In genomic region chr2:102146386-102146785, GRCm38 (mm10) we compare ENCODE assay signal across 21 mouse cellular contexts. TPM values are rescaled to one million over a fixed set of nuclear protein-coding genes. Genes with fewer than 3 reads are reported as not detected.
A peak's percentile ranks its signal among the peaks of the same experiment; 100 is the strongest.
DNase-seq lines count a peak whose midpoint lies in the region; ATAC-seq and TF ChIP-seq lines count a peak whose summit lies in the region.
"Had no signal": no experiment of that assay in that cellular context is flagged by ENCODE, and none has a peak within 500 bp of the region (broad histone marks: within the 10 kb centered on the region; RNA-seq: fewer than 3 reads in every experiment).

No protein-coding gene starts in this region.

- no peaks in the 10 kb centered on the region for H3K36me3 ChIP-seq in liver, embryonic 16.5 days (ENCODE audit: control insufficient read depth, insufficient read depth)
- H3K36me3 ChIP-seq: forebrain, embryonic 12.5 days; limb, embryonic 13.5 days; neural tube, embryonic 15.5 days had no signal

- no peak for TF ChIP-seq POLR2A in bone marrow, adult 2 months (IDR thresholded peaks at IDR 0.05; ENCODE audit: borderline replicate concordance, control insufficient read depth, low read depth, low read length)

- WGBS in liver, embryonic 16.5 days (ENCODE audit: insufficient replicate concordance), result 54% methylated on average over 8 of the region's 8 CpGs
- 25% methylated on average over 8 of the region's 8 CpGs for WGBS in bone marrow, adult 2 months

- H3K9me3 ChIP-seq in liver, embryonic 16.5 days (replicated peaks; ENCODE audit: control insufficient read depth, low read length), result no peaks in the 10 kb centered on the region
- H3K9me3 ChIP-seq: forebrain, embryonic 12.5 days; limb, embryonic 13.5 days; neural tube, embryonic 15.5 days had no signal

- no peak overlapping the region for H3K4me2 ChIP-seq in liver, embryonic 16.5 days (ENCODE audit: low read depth, low read length)
- H3K4me2 ChIP-seq: forebrain, embryonic 12.5 days; limb, embryonic 13.5 days; lung, embryonic 14.5 days; midbrain, embryonic 11.5 days; neural tube, embryonic 15.5 days had no signal

- no peak for DNase-seq in liver
- no peak for DNase-seq in kidney, postnatal 14 days
- DNase-seq in layer of hippocampus, adult 11-12 months (ENCODE audit: low spot score), result no peak
- DNase-seq: adrenal gland, adult 2 months; cerebellum, adult 11 months; cerebellum, postnatal 25 days; gastrocnemius, postnatal 10 days; heart, adult 2 months; kidney, postnatal 25 days; layer of hippocampus, adult 9-11 months; lung, embryonic 14.5 days; thymus, adult 18-20 months had no signal

- H3K27ac ChIP-seq in liver, embryonic 16.5 days (ENCODE audit: low read length), result no peak overlapping the region
- H3K27ac ChIP-seq in bone marrow, adult 2 months (ENCODE audit: control insufficient read depth, insufficient read depth, low read depth, low read length, poor library complexity), result peak overlapping the region; percentile 20; the same call in 1 of the 2 replicates
- H3K27ac ChIP-seq: forebrain, embryonic 12.5 days; heart, adult 2 months; limb, embryonic 13.5 days had no signal

- H3K4me1 ChIP-seq in liver, embryonic 16.5 days (ENCODE audit: control insufficient read depth, low read depth, low read length), result no peaks in the 10 kb centered on the region; the same call in 1 of the 2 replicates
- H3K4me1 ChIP-seq in bone marrow, adult 2 months (ENCODE audit: control insufficient read depth, insufficient read depth, low read length), result peaks cover 7% of the 10 kb centered on the region

- ATAC-seq in liver, embryonic 16.5 days (ENCODE audit: low read depth), result no peak
- peak; percentile 92 for ATAC-seq in common myeloid progenitor, adult 5-6 weeks (replicated peaks; ENCODE audit: low read depth, poor library complexity, severe bottlenecking)
- peak; percentile 59; the same call in 1 of the 2 replicates for ATAC-seq in megakaryocyte-erythroid progenitor cell, adult 5-6 weeks (replicated peaks; ENCODE audit: low FRiP score, low TSS enrichment, poor library complexity, severe bottlenecking)
- ATAC-seq: intestine, postnatal 0 days had no signal

- peak overlapping the region; percentile 9; the same call in 1 of the 2 replicates for H3K4me3 ChIP-seq in liver, embryonic 16.5 days (ENCODE audit: low read depth, low read length)
- H3K4me3 ChIP-seq in bone marrow, adult 2 months (replicated peaks; ENCODE audit: control insufficient read depth, low read depth, low read length), result peak overlapping the region; percentile 51
- H3K4me3 ChIP-seq: forebrain, embryonic 12.5 days; heart, adult 2 months; limb, embryonic 13.5 days; neural tube, embryonic 15.5 days had no signal

- TF ChIP-seq CTCF in bone marrow, adult 2 months (IDR thresholded peaks at IDR 0.05; ENCODE audit: control insufficient read depth, insufficient read depth, low read length), result no peak

- no peaks in the 10 kb centered on the region for H3K27me3 ChIP-seq in liver, embryonic 16.5 days (ENCODE audit: control insufficient read depth, insufficient read depth, low read depth, low read length)
- H3K27me3 ChIP-seq: forebrain, embryonic 12.5 days; limb, embryonic 13.5 days; neural tube, embryonic 15.5 days had no signal

- no peak overlapping the region for H3K9ac ChIP-seq in liver, embryonic 16.5 days (ENCODE audit: low read depth, low read length)
- H3K9ac ChIP-seq: forebrain, embryonic 12.5 days; limb, embryonic 13.5 days; lung, embryonic 14.5 days; neural tube, embryonic 15.5 days had no signal

RNA-seq across cellular contexts. Expression of gene Ldlrad3, which starts 39.8 kb away (rescaled TPM):
- 7.1 and 7.2 TPM in 2 replicates for polyA plus RNA-seq in liver, embryonic 16.5 days (2015; fragmentation: Nextera tagmentation; extraction: Ambion mirVana)
- 1.1 and 3.7 TPM in 2 replicates for polyA plus RNA-seq in bone marrow, adult 2 months (2011; ENCODE audit: insufficient read depth, insufficient read length, low replicate concordance, missing spikeins)
- total RNA-seq in common myeloid progenitor, adult 5-6 weeks (2017), result 9.2 and 12.0 TPM in 2 replicates
- 1.7 and 2.7 TPM in 2 replicates for total RNA-seq in megakaryocyte-erythroid progenitor cell, adult 5-6 weeks (2014; fragmentation: Nextera tagmentation)
- 1.2 and 1.9 TPM in 2 replicates for total RNA-seq in megakaryocyte-erythroid progenitor cell, adult 5-6 weeks (2017)
